In the genomic region with DNA sequence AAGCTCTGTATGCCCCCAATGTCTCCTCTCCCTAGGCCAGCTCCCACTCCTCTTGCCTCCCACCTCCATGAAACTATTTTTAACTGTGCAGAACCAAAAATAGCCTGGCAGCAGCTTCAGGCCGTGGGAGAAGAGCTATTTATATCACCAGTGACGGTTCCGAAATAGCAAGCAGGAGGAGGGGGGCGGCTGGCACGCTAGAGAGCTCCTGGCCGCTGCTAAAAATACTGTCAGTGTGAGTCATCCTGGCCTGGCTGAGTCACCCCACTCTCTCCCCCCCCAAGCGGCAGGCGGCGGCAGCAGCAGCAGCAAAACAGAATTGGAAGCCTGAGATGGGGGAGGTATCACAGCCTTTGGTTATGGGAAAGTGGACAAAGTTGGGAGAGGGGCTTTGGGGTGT, we compare ENCODE assay signal across 9 mouse cellular contexts. TPM values are rescaled to one million over a fixed set of nuclear protein-coding genes. Genes with fewer than 3 reads are reported as not detected.
DNase-seq lines count a peak whose midpoint lies in the region; ATAC-seq and TF ChIP-seq lines count a peak whose summit lies in the region.
"Had no signal": no experiment of that assay in that cellular context is flagged by ENCODE, and none has a peak within 500 bp of the region (broad histone marks: within the 10 kb centered on the region; RNA-seq: fewer than 3 reads in every experiment).

No protein-coding gene starts in this region.

- no peak overlapping the region for H3K9ac ChIP-seq in hindbrain, postnatal 0 days (replicated peaks; ENCODE audit: low read length)
- no peak overlapping the region for H3K9ac ChIP-seq in hindbrain, embryonic 11.5 days (ENCODE audit: low read depth, low read length)
- H3K9ac ChIP-seq: limb, embryonic 12.5 days had no signal

- H3K27me3 ChIP-seq in hindbrain, postnatal 0 days (ENCODE audit: insufficient read depth, low read length), result no peaks in the 10 kb centered on the region
- H3K27me3 ChIP-seq in hindbrain, embryonic 11.5 days (ENCODE audit: control insufficient read depth, insufficient read depth, low read length), result peaks cover 41% of the 10 kb centered on the region

- H3K9me3 ChIP-seq in hindbrain, postnatal 0 days (ENCODE audit: low read length), result no peaks in the 10 kb centered on the region
- no peaks in the 10 kb centered on the region for H3K9me3 ChIP-seq in hindbrain, embryonic 11.5 days (ENCODE audit: control insufficient read depth, low read length)
- H3K9me3 ChIP-seq: limb, embryonic 12.5 days had no signal

- no peak overlapping the region for H3K27ac ChIP-seq in hindbrain, postnatal 0 days
- no peak overlapping the region for H3K27ac ChIP-seq in hindbrain, embryonic 11.5 days (ENCODE audit: low read depth, low read length)
- H3K27ac ChIP-seq: limb, embryonic 12.5 days had no signal

- no peak overlapping the region for H3K4me3 ChIP-seq in hindbrain, postnatal 0 days (ENCODE audit: low read length)
- H3K4me3 ChIP-seq in hindbrain, embryonic 11.5 days (ENCODE audit: low read depth, low read length), result no peak overlapping the region
- H3K4me3 ChIP-seq: limb, embryonic 12.5 days had no signal

- H3K4me1 ChIP-seq in hindbrain, postnatal 0 days (ENCODE audit: insufficient read depth, low read length), result peaks cover 20% of the 10 kb centered on the region
- H3K4me1 ChIP-seq in hindbrain, embryonic 11.5 days (replicated peaks; ENCODE audit: control insufficient read depth, insufficient read depth, low read length), result no peaks in the 10 kb centered on the region
- H3K4me1 ChIP-seq: limb, embryonic 12.5 days had no signal

- peak; percentile 43; the same call in 1 of the 2 replicates for ATAC-seq in hindbrain, postnatal 0 days
- ATAC-seq in hindbrain, embryonic 11.5 days (ENCODE audit: low FRiP score), result no peak
- ATAC-seq in CD4-positive, CD25-positive, alpha-beta regulatory T cell, adult 4 months, result peak; percentile 94

- no peaks in the 10 kb centered on the region for H3K36me3 ChIP-seq in hindbrain, postnatal 0 days (ENCODE audit: insufficient read depth, low read length)
- H3K36me3 ChIP-seq in hindbrain, embryonic 11.5 days (ENCODE audit: control insufficient read depth, insufficient read depth, low read length), result no peaks in the 10 kb centered on the region
- H3K36me3 ChIP-seq: limb, embryonic 12.5 days had no signal

- DNase-seq in hindbrain, postnatal 0 days (ENCODE audit: low spot score), result peak; percentile 74
- no peak for DNase-seq in hindbrain, embryonic 11.5 days (ENCODE audit: low spot score)
- peak; percentile 88 to 95 for DNase-seq in cerebellum, adult 18-20 months
- peak; percentile 85 for DNase-seq in gastrocnemius, postnatal 25 days
- peak; percentile 87 for DNase-seq in layer of hippocampus, adult 11-12 months (ENCODE audit: low spot score)
- peak; percentile 52 to 74 for DNase-seq in lung, postnatal 4 days
- peak; percentile 38 to 67 for DNase-seq in urinary bladder, postnatal 36 days (ENCODE audit: low spot score in 2 of 2)

- 0 out of 2 replicates have a peak overlapping the region, but pooled peaks have one; percentile 13 for H3K4me2 ChIP-seq in hindbrain, postnatal 0 days (ENCODE audit: low read depth, low read length)
- no peak overlapping the region for H3K4me2 ChIP-seq in hindbrain, embryonic 11.5 days (replicated peaks; ENCODE audit: low read depth, low read length)
- H3K4me2 ChIP-seq: limb, embryonic 12.5 days had no signal

- peak; percentile 34 for TF ChIP-seq CTCF in hindbrain, postnatal 0 days (IDR thresholded peaks at IDR 0.05; ENCODE audit: low read depth)

- WGBS in hindbrain, postnatal 0 days, result 1% methylated on average over 9 of the region's 9 CpGs
- 7% methylated on average over 9 of the region's 9 CpGs for WGBS in hindbrain, embryonic 11.5 days

RNA-seq across cellular contexts. Expression of a gene that starts 2.8 kb away (rescaled TPM):
- 1.9 and 3.0 TPM in 2 replicates for total RNA-seq in hindbrain, postnatal 0 days (2014; rRNA removed)
- polyA plus RNA-seq in hindbrain, postnatal 0 days (2015; fragmentation: Nextera tagmentation; extraction: Ambion mirVana), result 0.13 and 0.20 TPM in 2 replicates
- 0.06 and 0.07 TPM in 2 replicates for polyA plus RNA-seq in hindbrain, embryonic 11.5 days (2014; fragmentation: Nextera tagmentation; extraction: Ambion mirVana)
- 1 to 10 TPM in 1 of 2 experiments, under 1 TPM in 1; 0.90 to 2.1 TPM for polyA plus RNA-seq in CD4-positive, CD25-positive, alpha-beta regulatory T cell, adult 4 months (2017; shearing (Covaris generic))
- not detected for total RNA-seq in gastrocnemius, postnatal 25 days (2021)
- polyA plus RNA-seq: limb, embryonic 12.5 days had no signal

RNA-seq across cellular contexts. Expression of a gene that starts 30.8 kb away (rescaled TPM):
- 13.9 and 22.5 TPM in 2 replicates for total RNA-seq in hindbrain, postnatal 0 days (2014; rRNA removed)
- 15.5 and 16.3 TPM in 2 replicates for polyA plus RNA-seq in hindbrain, postnatal 0 days (2015; fragmentation: Nextera tagmentation; extraction: Ambion mirVana)
- 3.8 and 4.1 TPM in 2 replicates for polyA plus RNA-seq in hindbrain, embryonic 11.5 days (2014; fragmentation: Nextera tagmentation; extraction: Ambion mirVana)
- 1 to 10 TPM; 2.4 to 2.5 TPM for polyA plus RNA-seq in CD4-positive, CD25-positive, alpha-beta regulatory T cell, adult 4 months (2017; shearing (Covaris generic))
- 10 to 100 TPM in 1 of 2 experiments, 1 to 10 TPM in 1; 7.9 to 11.6 TPM for total RNA-seq in gastrocnemius, postnatal 25 days (2021)

RNA-seq across cellular contexts. Expression of a gene that starts 31.0 kb away (rescaled TPM):
- 83.5 and 90.4 TPM in 2 replicates for total RNA-seq in hindbrain, postnatal 0 days (2014; rRNA removed)
- polyA plus RNA-seq in hindbrain, postnatal 0 days (2015; fragmentation: Nextera tagmentation; extraction: Ambion mirVana), result 138 and 139 TPM in 2 replicates
- 153 and 158 TPM in 2 replicates for polyA plus RNA-seq in hindbrain, embryonic 11.5 days (2014; fragmentation: Nextera tagmentation; extraction: Ambion mirVana)
- 10 to 100 TPM; 75.6 to 83.6 TPM for polyA plus RNA-seq in CD4-positive, CD25-positive, alpha-beta regulatory T cell, adult 4 months (2017; shearing (Covaris generic))
- 10 to 100 TPM; 57.6 to 59.6 TPM for total RNA-seq in gastrocnemius, postnatal 25 days (2021)

RNA-seq across cellular contexts. Expression of a gene that starts 45.7 kb away (rescaled TPM):
- total RNA-seq in hindbrain, postnatal 0 days (2014; rRNA removed), result 166 and 178 TPM in 2 replicates
- 166 and 174 TPM in 2 replicates for polyA plus RNA-seq in hindbrain, postnatal 0 days (2015; fragmentation: Nextera tagmentation; extraction: Ambion mirVana)
- polyA plus RNA-seq in hindbrain, embryonic 11.5 days (2014; fragmentation: Nextera tagmentation; extraction: Ambion mirVana), result 35.4 and 45.2 TPM in 2 replicates
- 10 to 100 TPM; 11.9 to 20.5 TPM for polyA plus RNA-seq in CD4-positive, CD25-positive, alpha-beta regulatory T cell, adult 4 months (2017; shearing (Covaris generic))
- total RNA-seq in gastrocnemius, postnatal 25 days (2021), result 10 to 100 TPM; 17.9 to 20.1 TPM

RNA-seq across cellular contexts. Expression of a gene that starts 45.8 kb away (rescaled TPM):
- total RNA-seq in hindbrain, postnatal 0 days (2014; rRNA removed), result 4.5 and 8.5 TPM in 2 replicates
- polyA plus RNA-seq in hindbrain, postnatal 0 days (2015; fragmentation: Nextera tagmentation; extraction: Ambion mirVana), result 2.4 and 3.0 TPM in 2 replicates
- polyA plus RNA-seq in hindbrain, embryonic 11.5 days (2014; fragmentation: Nextera tagmentation; extraction: Ambion mirVana), result 0.73 and 2.3 TPM in 2 replicates
- polyA plus RNA-seq in CD4-positive, CD25-positive, alpha-beta regulatory T cell, adult 4 months (2017; shearing (Covaris generic)), result under 1 TPM; 0.35 to 0.80 TPM
- 1 to 10 TPM in 1 of 2 experiments, under 1 TPM in 1; 0.26 to 1.4 TPM for total RNA-seq in gastrocnemius, postnatal 25 days (2021)
